Mouse (Mus musculus): ENCODE results near the gene Shmt1.

DNA sequence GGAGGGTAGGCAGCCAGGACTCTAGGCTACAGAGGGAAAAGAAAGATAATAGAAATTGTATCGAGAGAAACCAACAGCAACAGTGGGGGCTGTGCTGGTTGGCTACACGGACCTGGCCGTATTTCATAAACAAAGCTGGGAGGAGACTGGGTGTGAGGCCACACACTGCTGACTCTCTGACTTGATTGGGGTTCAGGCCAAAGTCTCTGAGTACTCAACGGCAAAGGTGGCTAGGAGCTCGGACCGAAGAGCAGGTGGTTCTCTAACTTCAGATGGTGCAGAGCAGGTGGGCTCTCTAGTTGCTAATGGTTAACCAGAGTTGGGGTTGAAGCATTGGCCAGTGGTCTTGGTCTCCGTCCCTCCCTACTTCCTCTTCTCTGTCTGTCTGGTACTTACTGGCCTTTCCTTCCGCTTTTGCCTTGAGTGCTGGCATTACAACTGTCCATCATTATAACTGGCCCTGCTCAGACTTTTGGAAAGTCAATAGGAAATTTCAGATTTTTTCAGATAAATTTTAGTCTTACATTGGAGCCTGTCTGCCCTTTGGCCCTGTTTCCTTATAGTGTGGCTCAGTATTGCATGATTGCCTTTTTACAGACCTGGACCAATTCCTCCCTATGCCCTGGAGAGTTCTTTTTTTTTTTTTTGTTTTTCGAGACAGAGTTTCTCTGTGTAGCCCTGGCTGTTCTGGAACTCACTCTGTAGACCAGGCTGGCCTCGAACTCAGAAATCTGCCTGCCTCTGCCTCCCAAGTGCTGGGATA, 26.3 kb upstream of the Shmt1 start:
- TF ChIP-seq CTCF (IDR thresholded peaks at IDR 0.05; ENCODE audit: borderline replicate concordance, insufficient read depth, low read depth, low read length) (no peak), POLR2A (IDR thresholded peaks at IDR 0.05; ENCODE audit: borderline replicate concordance, insufficient read depth, low read length) (no peak)

All from cerebellum, adult 2 months (tissue).